Mouse (Mus musculus) myocyte (in vitro differentiated cells): ENCODE measurements around the gene Olfr1437. TPM values are rescaled to one million over a fixed set of nuclear protein-coding genes. Genes with fewer than 3 reads are reported as not detected.
"Not testable (repeated sequence)": the region's sequence is repeated elsewhere in the genome, so short reads cannot be mapped to it uniquely, and the experiment has no call there.

Experiments
- H3K27me3 ChIP-seq: one replicate; pipeline ENCODE4 v1.6.1; 2011; ENCODE audit not compliant: control insufficient read depth, insufficient read depth, insufficient read length
- H3K36me3 ChIP-seq: one replicate; pipeline ENCODE4 v1.6.1; 2011; ENCODE audit not compliant: control insufficient read depth, insufficient read depth
- H3K4me2 ChIP-seq: one replicate; pipeline ENCODE4 v1.6.1; 2011; ENCODE audit warnings: low read depth, control low read depth
- H3K4me3 ChIP-seq: one replicate; pipeline ENCODE4 v1.5.1; 2011; ENCODE audit warnings: mild to moderate bottlenecking, control low read depth, moderate library complexity
- H3K79me2 ChIP-seq: one replicate; pipeline ENCODE4 v1.6.1; 2011; ENCODE audit not compliant: control insufficient read depth, insufficient read depth
- H3ac ChIP-seq: one replicate; pipeline ENCODE4 v1.6.1; 2011; ENCODE audit not compliant: control insufficient read depth, insufficient read length
- CEBPB ChIP-seq: IDR thresholded peaks from 2 replicates; pipeline ENCODE4 v1.6.1; 2011; ENCODE audit warnings: mild to moderate bottlenecking, moderate library complexity; ENCODE audit not compliant: poor library complexity, insufficient read depth, severe bottlenecking
- E2F4 ChIP-seq: IDR thresholded peaks from one replicate; pipeline ENCODE4 v1.6.1; 2011; ENCODE audit warnings: mild to moderate bottlenecking, control low read depth, moderate library complexity; ENCODE audit not compliant: insufficient read depth
- MAX ChIP-seq: IDR thresholded peaks from one replicate; pipeline ENCODE4 v1.6.1; 2011; ENCODE audit warnings: low read depth, mild to moderate bottlenecking, control low read depth
- MYOD1 ChIP-seq, 3 experiments: IDR thresholded peaks; one replicate each; pipeline ENCODE4 v1.6.1; 2011; ENCODE audit warnings: control low read depth in 2 of 3, low read depth in 2 of 3, mild to moderate bottlenecking in 2 of 3, moderate library complexity in 1 of 3; ENCODE audit not compliant: insufficient read length in 2 of 3, control insufficient read depth in 1 of 3
- MYOG ChIP-seq, 3 experiments: IDR thresholded peaks; one replicate each; pipeline ENCODE4 v1.6.1; 2011; ENCODE audit warnings: control low read depth in 2 of 3, low read depth in 2 of 3, mild to moderate bottlenecking in 2 of 3; ENCODE audit not compliant: insufficient read length in 2 of 3, control insufficient read depth in 1 of 3, insufficient read depth in 1 of 3
- POLR2A ChIP-seq: IDR thresholded peaks from one replicate; pipeline ENCODE4 v1.6.1; 2011; ENCODE audit warnings: low read depth, mild to moderate bottlenecking, control low read depth, moderate library complexity; ENCODE audit not compliant: insufficient read length
- POLR2AphosphoS2 ChIP-seq: IDR thresholded peaks from one replicate; pipeline ENCODE4 v1.6.1; 2011; ENCODE audit warnings: low read depth, control low read depth; ENCODE audit not compliant: insufficient read length
- REST ChIP-seq: IDR thresholded peaks from one replicate; pipeline ENCODE4 v1.6.1; 2011; ENCODE audit warnings: mild to moderate bottlenecking, control low read depth, moderate library complexity; ENCODE audit not compliant: insufficient read depth, insufficient read length
- SRF ChIP-seq: IDR thresholded peaks from one replicate; pipeline ENCODE4 v1.6.1; 2011; ENCODE audit warnings: low read depth; ENCODE audit not compliant: control insufficient read depth, insufficient read length
- TCF12 ChIP-seq: IDR thresholded peaks from one replicate; pipeline ENCODE4 v1.6.1; 2011; ENCODE audit warnings: mild to moderate bottlenecking, control low read depth; ENCODE audit not compliant: poor library complexity, insufficient read depth, severe bottlenecking
- TCF3 ChIP-seq: IDR thresholded peaks from one replicate; pipeline ENCODE4 v1.6.1; 2011; ENCODE audit warnings: low read depth, control low read depth; ENCODE audit not compliant: insufficient read length
- USF1 ChIP-seq: IDR thresholded peaks from one replicate; pipeline ENCODE4 v1.6.1; 2011; ENCODE audit warnings: low read depth, mild to moderate bottlenecking, control low read depth, moderate library complexity
- polyA plus RNA-seq: library from polyadenylated mRNA; unstranded; fragments of >200 nt; fragmentation: generic; extraction: Trizol; gene quantifications from one replicate; pipeline ENCODE4 v1.2.1, GENCODE M21; 2012; ENCODE audit warnings: missing spikeins

Gene Olfr1437
- polyA plus RNA-seq, result not detected

GRCm38 (mm10) chr19:12325001-12325400 is at the start of gene Olfr1437:
Gene Olfr1437, minus strand, starts transcription at chr19:12325101.
- Histone ChIP-seq H3K4me3 (no peak within 1 kb of the TSS), H3K27me3 (no peaks in the 10 kb centered on the region)
- no peak for TF ChIP-seq MYOG (IDR thresholded peaks at IDR 0.05; ENCODE audit: control insufficient read depth in 1 of 3, insufficient read depth in 1 of 3, insufficient read length in 2 of 3, low read depth in 2 of 3)

GRCm38 (mm10) chr19:12374465-12375025 is 49.6 kb upstream of the Olfr1437 start:
- no peak overlapping the region for H3K4me3 ChIP-seq
- TF ChIP-seq MYOD1 (IDR thresholded peaks at IDR 0.05; ENCODE audit: control insufficient read depth in 1 of 3, insufficient read length in 2 of 3, low read depth in 2 of 3) (no peak), POLR2A (no peak), TCF3 (no peak), MYOG (IDR thresholded peaks at IDR 0.05; ENCODE audit: control insufficient read depth in 1 of 3, insufficient read depth in 1 of 3, insufficient read length in 2 of 3, low read depth in 2 of 3) (no peak), TCF12 (no peak), SRF (no peak), USF1 (no peak)
- no peaks in the 10 kb centered on the region for H3K27me3 ChIP-seq
- H3K79me2 ChIP-seq, result no peaks in the 10 kb centered on the region
- no peaks in the 10 kb centered on the region for H3K36me3 ChIP-seq
- no peak overlapping the region for H3K4me2 ChIP-seq
- no peak overlapping the region for H3ac ChIP-seq

More at GRCm38 (mm10) chr19:12325001-12325400, at the start of gene Olfr1437:
- no peaks in the 10 kb centered on the region for H3K79me2 ChIP-seq
- no peak within 1 kb of the TSS for H3ac ChIP-seq
- no peak within 1 kb of the TSS for H3K4me2 ChIP-seq
- H3K36me3 ChIP-seq, result no peaks in the 10 kb centered on the region

DNA sequence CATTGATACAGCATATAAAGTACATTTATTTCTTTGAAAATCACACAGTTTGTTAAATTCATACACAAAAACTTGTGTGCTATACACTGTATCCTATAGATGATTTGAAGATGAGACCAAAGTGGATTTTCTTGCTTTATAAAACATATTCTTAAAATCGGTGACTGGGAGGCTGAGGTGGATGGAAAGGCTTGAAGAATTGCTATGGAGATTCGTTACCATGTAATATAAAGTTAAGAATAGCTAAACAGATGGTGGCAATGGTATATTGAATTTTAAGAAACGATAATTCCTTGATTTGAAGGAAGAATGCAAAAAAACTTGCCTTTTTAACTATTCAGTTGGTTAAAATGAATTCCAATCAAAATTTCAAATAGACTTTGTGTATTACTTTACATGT is 48.1 kb upstream of the Olfr1437 start:
- no peak overlapping the region for H3K4me2 ChIP-seq
- TF ChIP-seq MYOD1 (IDR thresholded peaks at IDR 0.05; ENCODE audit: control insufficient read depth in 1 of 3, insufficient read length in 2 of 3, low read depth in 2 of 3) (no peak), E2F4 (no peak), POLR2AphosphoS2 (no peak), CEBPB (no peak)
- H3K79me2 ChIP-seq, result no peaks in the 10 kb centered on the region
- no peaks in the 10 kb centered on the region for H3K27me3 ChIP-seq
- no peaks in the 10 kb centered on the region for H3K36me3 ChIP-seq
- H3K4me3 ChIP-seq, result no peak overlapping the region
- H3ac ChIP-seq, result no peak overlapping the region

- Histone ChIP-seq H3K4me3 (no peak within 1 kb of the TSS), H3ac (no peak within 1 kb of the TSS), H3K27me3 (no peaks in the 10 kb centered on the region), H3K4me2 (no peak within 1 kb of the TSS), H3K36me3 (no peaks in the 10 kb centered on the region), H3K79me2 (no peaks in the 10 kb centered on the region)
- TF ChIP-seq MAX, result no peak
- no peak for TF ChIP-seq POLR2A
- TF ChIP-seq TCF12, result no peak
- no peak for TF ChIP-seq REST
- no peak for TF ChIP-seq USF1
- no peak for TF ChIP-seq CEBPB
- TF ChIP-seq SRF, result no peak
- no peak for TF ChIP-seq E2F4
- no peak for TF ChIP-seq MYOD1 (IDR thresholded peaks at IDR 0.05; ENCODE audit: control insufficient read depth in 1 of 3, insufficient read length in 2 of 3, low read depth in 2 of 3)
- no peak for TF ChIP-seq POLR2AphosphoS2
- no peak for TF ChIP-seq TCF3
- no peak for TF ChIP-seq MYOG (IDR thresholded peaks at IDR 0.05; ENCODE audit: control insufficient read depth in 1 of 3, insufficient read depth in 1 of 3, insufficient read length in 2 of 3, low read depth in 2 of 3)
These were observed 10.9 kb upstream of the Olfr1437 start, which contains the start of gene Olfr1438-ps1 for GRCm38 (mm10) chr19:12335810-12336209. Gene Olfr1438-ps1, minus strand, starts transcription at chr19:12335910.

DNA sequence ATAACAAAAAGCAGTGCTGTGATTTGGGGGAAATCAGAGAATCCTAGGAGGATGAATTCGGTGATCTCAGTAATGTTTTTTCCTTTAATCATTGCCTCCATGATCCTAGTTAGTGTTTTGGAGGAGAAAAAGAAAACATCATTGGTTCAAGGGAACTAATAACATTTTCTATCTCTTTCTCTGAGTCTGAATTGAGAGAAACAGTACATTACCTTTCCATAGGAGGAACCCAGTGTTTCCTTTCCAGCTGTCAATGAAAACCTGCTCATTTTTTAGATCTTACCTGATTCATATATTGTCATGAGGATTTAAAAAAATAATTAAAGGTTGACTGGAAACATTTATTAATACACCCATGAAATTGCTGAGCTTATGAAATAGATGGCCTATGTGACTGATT is 25.9 kb downstream of the Olfr1437 start, which contains the start of gene Olfr1436:
Gene Olfr1436 (minus strand): TSS at position 101 of the 400 bp plus-strand sequence.
- H3K79me2 ChIP-seq, H3K36me3 ChIP-seq, H3ac ChIP-seq, H3K27me3 ChIP-seq, H3K4me2 ChIP-seq, H3K4me3 ChIP-seq: not testable (repeated sequence)

GRCm38 (mm10) chr19:12292979-12293378 is 31.9 kb downstream of the Olfr1437 start:
- no peak overlapping the region for H3K4me2 ChIP-seq
- no peak overlapping the region for H3ac ChIP-seq
- H3K27me3 ChIP-seq, result no peaks in the 10 kb centered on the region
- no peaks in the 10 kb centered on the region for H3K79me2 ChIP-seq
- no peak overlapping the region for H3K4me3 ChIP-seq
- no peaks in the 10 kb centered on the region for H3K36me3 ChIP-seq
- TF ChIP-seq POLR2AphosphoS2 (no peak), CEBPB (no peak), E2F4 (no peak), MYOD1 (IDR thresholded peaks at IDR 0.05; ENCODE audit: control insufficient read depth in 1 of 3, insufficient read length in 2 of 3, low read depth in 2 of 3) (no peak), USF1 (no peak), POLR2A (no peak), SRF (no peak), MAX (no peak), TCF12 (no peak), REST (no peak), TCF3 (no peak), MYOG (IDR thresholded peaks at IDR 0.05; ENCODE audit: control insufficient read depth in 1 of 3, insufficient read depth in 1 of 3, insufficient read length in 2 of 3, low read depth in 2 of 3) (no peak)
